Mouse (Mus musculus): Measurements from ENCODE around the gene Atp6v1a. TPM values are rescaled to one million over a fixed set of nuclear protein-coding genes. Genes with fewer than 3 reads are reported as not detected.
A peak's percentile ranks its signal among the peaks of the same experiment; 100 is the strongest.

The Atp6v1a gene
- total and polyA plus RNA-seq, 3 experiments: 2.7 to 174 (median 57.4) TPM

- Histone ChIP-seq H3K27me3 (ENCODE audit: insufficient read depth, low read length) (no peaks in the 10 kb centered on the region), H3K36me3 (replicated peaks) (peaks cover 5% of the 10 kb centered on the region), H3K4me1 (ENCODE audit: insufficient read depth, low read depth, low read length) (peaks cover 16% of the 10 kb centered on the region; the same call in 1 of the 2 replicates), H3K9me3 (replicated peaks) (no peaks in the 10 kb centered on the region), H3K4me3 (ENCODE audit: low read depth, low read length) (no peak overlapping the region)
- TF ChIP-seq GATA2 (IDR thresholded peaks at IDR 0.05; ENCODE audit: borderline replicate concordance, low read depth, low read length) (no peak), TAL1 (conservative IDR thresholded peaks at IDR 0.05; ENCODE audit: low read depth, low read length) (no peak), POLR2AphosphoS5 (IDR thresholded peaks at IDR 0.05; ENCODE audit: insufficient replicate concordance, low read depth, low read length) (no peak), GATA1 (IDR thresholded peaks at IDR 0.05; ENCODE audit: borderline replicate concordance, low read length) (no peak), CTCF (IDR thresholded peaks at IDR 0.05; ENCODE audit: low read depth, low read length) (no peak)
- DNase-seq (ENCODE audit: low spot score) (no peak), ATAC-seq (ENCODE audit: extremely low read depth, insufficient number of reproducible peaks, low FRiP score, poor library complexity, severe bottlenecking) (no peak)
Observed at GRCm38 (mm10) chr16:44168990-44169389, 29.5 kb upstream of the Atp6v1a start.

- Histone ChIP-seq H3K4me3 (ENCODE audit: low read depth, low read length) (no peak overlapping the region), H3K9me3 (replicated peaks) (no peaks in the 10 kb centered on the region), H3K27me3 (ENCODE audit: insufficient read depth, low read length) (no peaks in the 10 kb centered on the region), H3K36me3 (replicated peaks) (peaks cover 22% of the 10 kb centered on the region), H3K4me1 (ENCODE audit: insufficient read depth, low read depth, low read length) (peaks cover 11% of the 10 kb centered on the region; the same call in 1 of the 2 replicates)
- TF ChIP-seq TAL1 (conservative IDR thresholded peaks at IDR 0.05; ENCODE audit: low read depth, low read length) (no peak), CTCF (IDR thresholded peaks at IDR 0.05; ENCODE audit: low read depth, low read length) (no peak), GATA1 (IDR thresholded peaks at IDR 0.05; ENCODE audit: borderline replicate concordance, low read length) (no peak), GATA2 (IDR thresholded peaks at IDR 0.05; ENCODE audit: borderline replicate concordance, low read depth, low read length) (no peak), POLR2AphosphoS5 (IDR thresholded peaks at IDR 0.05; ENCODE audit: insufficient replicate concordance, low read depth, low read length) (no peak)
- ATAC-seq (ENCODE audit: extremely low read depth, insufficient number of reproducible peaks, low FRiP score, poor library complexity, severe bottlenecking) (no peak), DNase-seq (ENCODE audit: low spot score) (no peak)
Observed at GRCm38 (mm10) chr16:44165182-44165581, 25.7 kb upstream of the Atp6v1a start.

- peaks cover 18% of the 10 kb centered on the region for H3K4me1 ChIP-seq (ENCODE audit: insufficient read depth, low read depth, low read length)
- no peaks in the 10 kb centered on the region for H3K27me3 ChIP-seq (ENCODE audit: insufficient read depth, low read length)
- no peak for TF ChIP-seq POLR2AphosphoS5 (IDR thresholded peaks at IDR 0.05; ENCODE audit: insufficient replicate concordance, low read depth, low read length)
- H3K4me3 ChIP-seq (ENCODE audit: low read depth, low read length): no peak overlapping the region
- no peaks in the 10 kb centered on the region for H3K9me3 ChIP-seq (replicated peaks)
- ATAC-seq (ENCODE audit: extremely low read depth, insufficient number of reproducible peaks, low FRiP score, poor library complexity, severe bottlenecking) (no peak), DNase-seq (ENCODE audit: low spot score) (no peak)
- peaks cover 33% of the 10 kb centered on the region for H3K36me3 ChIP-seq (replicated peaks)
Observed at GRCm38 (mm10) chr16:44163831-44164230, 24.3 kb upstream of the Atp6v1a start.

DNA sequence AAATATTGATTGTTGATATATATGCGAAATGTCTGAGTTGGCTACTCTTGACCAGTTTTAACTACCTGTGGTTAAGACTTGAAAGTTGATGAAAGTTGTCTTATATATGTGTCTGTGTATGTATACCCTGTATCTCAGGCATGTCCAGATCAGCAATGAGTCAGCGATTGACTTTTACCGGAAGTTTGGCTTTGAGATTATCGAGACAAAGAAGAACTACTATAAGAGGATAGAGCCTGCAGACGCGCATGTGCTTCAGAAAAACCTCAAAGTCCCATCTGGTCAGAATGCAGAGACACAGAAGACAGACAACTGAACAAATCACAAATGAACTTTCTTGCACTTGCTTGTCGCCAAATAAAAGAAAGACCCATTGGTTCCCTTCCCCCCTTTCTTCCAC lies 19.8 kb upstream of the Atp6v1a start:
- no peak for DNase-seq (ENCODE audit: low spot score)
- Histone ChIP-seq H3K4me1 (ENCODE audit: insufficient read depth, low read depth, low read length) (peaks cover 21% of the 10 kb centered on the region), H3K27me3 (ENCODE audit: insufficient read depth, low read length) (no peaks in the 10 kb centered on the region), H3K4me3 (ENCODE audit: low read depth, low read length) (no peak overlapping the region), H3K9me3 (replicated peaks) (no peaks in the 10 kb centered on the region), H3K36me3 (replicated peaks) (peaks cover 54% of the 10 kb centered on the region)
- ATAC-seq (ENCODE audit: extremely low read depth, insufficient number of reproducible peaks, low FRiP score, poor library complexity, severe bottlenecking): peak; percentile 80
- TF ChIP-seq GATA2 (IDR thresholded peaks at IDR 0.05; ENCODE audit: borderline replicate concordance, low read depth, low read length) (no peak), GATA1 (IDR thresholded peaks at IDR 0.05; ENCODE audit: borderline replicate concordance, low read length) (no peak), CTCF (IDR thresholded peaks at IDR 0.05; ENCODE audit: low read depth, low read length) (no peak), POLR2AphosphoS5 (IDR thresholded peaks at IDR 0.05; ENCODE audit: insufficient replicate concordance, low read depth, low read length) (no peak), TAL1 (conservative IDR thresholded peaks at IDR 0.05; ENCODE audit: low read depth, low read length) (no peak)

DNA sequence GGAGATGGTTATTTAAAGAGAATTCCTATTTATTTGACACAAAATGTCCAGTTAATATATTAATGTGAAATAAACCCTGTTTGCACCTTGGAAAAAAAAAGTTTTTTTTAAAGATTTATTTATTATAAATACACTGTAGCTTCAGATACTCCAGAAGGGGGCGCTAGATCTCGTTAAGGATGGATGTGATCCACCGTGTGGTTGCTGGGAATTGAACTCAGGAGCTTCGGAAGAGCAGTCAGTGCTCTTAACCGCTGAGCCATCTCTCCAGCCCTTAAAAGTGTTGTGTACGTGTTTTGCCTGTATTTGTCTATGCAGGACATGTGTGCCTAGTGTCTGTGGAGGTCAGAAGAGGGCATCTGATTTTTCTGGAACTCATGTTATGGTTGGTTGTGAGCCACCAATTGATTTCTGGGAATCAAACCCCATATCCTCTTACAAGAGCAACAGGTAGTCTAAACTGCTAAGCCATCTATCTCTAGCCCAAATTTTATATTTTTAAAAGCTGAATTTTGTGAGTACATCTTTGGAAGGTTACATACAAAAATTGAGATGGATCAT lies 15.1 kb upstream of the Atp6v1a start:
- Histone ChIP-seq H3K36me3 (replicated peaks) (peaks cover 37% of the 10 kb centered on the region), H3K4me3 (ENCODE audit: low read depth, low read length) (no peak overlapping the region), H3K27me3 (ENCODE audit: insufficient read depth, low read length) (no peaks in the 10 kb centered on the region), H3K9me3 (replicated peaks) (no peaks in the 10 kb centered on the region), H3K4me1 (ENCODE audit: insufficient read depth, low read depth, low read length) (peaks cover 37% of the 10 kb centered on the region)
- no peak for ATAC-seq (ENCODE audit: extremely low read depth, insufficient number of reproducible peaks, low FRiP score, poor library complexity, severe bottlenecking)
- TF ChIP-seq GATA1 (IDR thresholded peaks at IDR 0.05; ENCODE audit: borderline replicate concordance, low read length): no peak
- TF ChIP-seq CTCF (IDR thresholded peaks at IDR 0.05; ENCODE audit: low read depth, low read length): no peak
- no peak for TF ChIP-seq TAL1 (conservative IDR thresholded peaks at IDR 0.05; ENCODE audit: low read depth, low read length)
- TF ChIP-seq GATA2 (IDR thresholded peaks at IDR 0.05; ENCODE audit: borderline replicate concordance, low read depth, low read length): no peak
- TF ChIP-seq POLR2AphosphoS5 (IDR thresholded peaks at IDR 0.05; ENCODE audit: insufficient replicate concordance, low read depth, low read length): no peak
- DNase-seq (ENCODE audit: low spot score): no peak

GRCm38 (mm10) chr16:44149002-44149767 lies 9.7 kb upstream of the Atp6v1a start:
- Histone ChIP-seq H3K4me1 (ENCODE audit: insufficient read depth, low read depth, low read length) (peaks cover 28% of the 10 kb centered on the region), H3K36me3 (replicated peaks) (peaks cover 9% of the 10 kb centered on the region), H3K27me3 (ENCODE audit: insufficient read depth, low read length) (no peaks in the 10 kb centered on the region), H3K9me3 (replicated peaks) (no peaks in the 10 kb centered on the region), H3K4me3 (ENCODE audit: low read depth, low read length) (no peak overlapping the region)
- DNase-seq (ENCODE audit: low spot score) (no peak), ATAC-seq (ENCODE audit: extremely low read depth, insufficient number of reproducible peaks, low FRiP score, poor library complexity, severe bottlenecking) (no peak)
- no peak for TF ChIP-seq GATA2 (IDR thresholded peaks at IDR 0.05; ENCODE audit: borderline replicate concordance, low read depth, low read length)
- TF ChIP-seq CTCF (IDR thresholded peaks at IDR 0.05; ENCODE audit: low read depth, low read length): no peak
- TF ChIP-seq POLR2AphosphoS5 (IDR thresholded peaks at IDR 0.05; ENCODE audit: insufficient replicate concordance, low read depth, low read length): no peak
- no peak for TF ChIP-seq TAL1 (conservative IDR thresholded peaks at IDR 0.05; ENCODE audit: low read depth, low read length)

Data from G1E (cell line).